Mouse (Mus musculus): ENCODE data around the gene Wasf1.

Wasf1 gene

GRCm38 (mm10) chr10:40882831-40883643, at the start of gene Wasf1, which contains the start of gene Cdc40:
TSS of gene Wasf1 (plus strand) at chr10:40883475.
TSS of gene Cdc40 (minus strand) at chr10:40883311.
- peak; percentile 98 for DNase-seq (ENCODE audit: low spot score)

- no peak for DNase-seq (ENCODE audit: low spot score)
These were observed 43.2 kb upstream of the Wasf1 start for GRCm38 (mm10) chr10:40840086-40840485.

- DNase-seq (ENCODE audit: low spot score): no peak
These were observed 39.4 kb upstream of the Wasf1 start for GRCm38 (mm10) chr10:40843841-40844240.

- DNase-seq (ENCODE audit: low spot score): no peak
These were observed 38.7 kb upstream of the Wasf1 start for GRCm38 (mm10) chr10:40844546-40844945.

GRCm38 (mm10) chr10:40845626-40846025, 37.6 kb upstream of the Wasf1 start:
- no peak for DNase-seq (ENCODE audit: low spot score)

GRCm38 (mm10) chr10:40847176-40847874, 36.0 kb upstream of the Wasf1 start:
- no peak for DNase-seq (ENCODE audit: low spot score)

GRCm38 (mm10) chr10:40850644-40851043, 32.6 kb upstream of the Wasf1 start:
- no peak for DNase-seq (ENCODE audit: low spot score)

- DNase-seq (ENCODE audit: low spot score): no peak
These were observed 32.1 kb upstream of the Wasf1 start for GRCm38 (mm10) chr10:40851138-40851537.

- no peak for DNase-seq (ENCODE audit: low spot score)
These were observed 27.7 kb upstream of the Wasf1 start for GRCm38 (mm10) chr10:40855616-40856015.

GRCm38 (mm10) chr10:40856703-40857102, 26.6 kb upstream of the Wasf1 start:
- DNase-seq (ENCODE audit: low spot score): no peak

GRCm38 (mm10) chr10:40857599-40857998, 25.7 kb upstream of the Wasf1 start:
- DNase-seq (ENCODE audit: low spot score): no peak

GRCm38 (mm10) chr10:40868081-40868480, 15.2 kb upstream of the Wasf1 start:
- DNase-seq (ENCODE audit: low spot score): no peak

GRCm38 (mm10) chr10:40871301-40871700, 12.0 kb upstream of the Wasf1 start:
- no peak for DNase-seq (ENCODE audit: low spot score)

GRCm38 (mm10) chr10:40872052-40872451, 11.2 kb upstream of the Wasf1 start:
- no peak for DNase-seq (ENCODE audit: low spot score)

GRCm38 (mm10) chr10:40878246-40878645, 5.0 kb upstream of the Wasf1 start:
- no peak for DNase-seq (ENCODE audit: low spot score)

- DNase-seq (ENCODE audit: low spot score): no peak
These were observed 3.3 kb upstream of the Wasf1 start for GRCm38 (mm10) chr10:40879969-40880368.

GRCm38 (mm10) chr10:40881236-40881635, 2.0 kb upstream of the Wasf1 start:
- no peak for DNase-seq (ENCODE audit: low spot score)

- DNase-seq (ENCODE audit: low spot score): no peak
These were observed 942 bp upstream of the Wasf1 start for GRCm38 (mm10) chr10:40882333-40882732.

- DNase-seq (ENCODE audit: low spot score): no peak
These were observed 486 bp downstream of the Wasf1 start for GRCm38 (mm10) chr10:40883644-40884278.

GRCm38 (mm10) chr10:40884279-40884806, 1.1 kb downstream of the Wasf1 start:
- peak; percentile 53 for DNase-seq (ENCODE audit: low spot score)

GRCm38 (mm10) chr10:40885432-40885831, 2.2 kb downstream of the Wasf1 start:
- DNase-seq (ENCODE audit: low spot score): no peak

- DNase-seq (ENCODE audit: low spot score): no peak
These were observed 4.0 kb downstream of the Wasf1 start for GRCm38 (mm10) chr10:40887316-40887715.

GRCm38 (mm10) chr10:40889146-40889545, 5.9 kb downstream of the Wasf1 start:
- no peak for DNase-seq (ENCODE audit: low spot score)

All from layer of hippocampus, adult 11-12 months (tissue).